Mouse (Mus musculus) embryo, embryonic 11 days (tissue): ENCODE results near the gene Dnm3.
"Not testable (repeated sequence)": the region's sequence is repeated elsewhere in the genome, so short reads cannot be mapped to it uniquely, and the experiment has no call there.

Source experiments
- DNase-seq: peaks from one replicate; pipeline ENCODE4 v3.0.0-alpha.2; 2015

Dnm3 gene

DNA sequence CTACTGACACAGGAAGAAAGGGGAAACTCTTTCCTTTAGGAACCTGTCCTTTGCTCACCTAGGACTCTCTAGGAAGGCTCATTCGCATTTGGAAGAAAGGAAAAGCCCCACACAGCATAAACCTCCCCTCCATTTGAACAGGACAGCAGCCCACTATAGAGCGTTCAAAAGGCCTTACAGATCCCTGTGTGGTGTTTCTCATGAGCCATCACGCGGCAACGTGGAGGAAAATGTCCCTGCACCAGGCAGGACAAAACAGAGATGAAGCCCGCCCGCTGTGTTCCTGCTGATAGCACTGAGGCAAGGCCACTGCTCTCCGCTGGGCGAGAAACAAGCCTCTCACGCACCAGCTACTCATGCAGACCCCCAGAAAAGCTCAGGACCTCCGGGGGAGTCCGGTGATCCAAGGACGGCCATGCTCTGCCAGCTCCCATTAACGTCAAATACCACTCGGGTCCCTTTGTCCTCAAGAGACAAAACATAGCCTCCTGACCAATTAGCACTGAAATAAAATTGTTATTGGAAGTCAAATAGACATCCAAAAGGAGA, 51.8 kb downstream of the Dnm3 start:
- no peak for DNase-seq

- DNase-seq, result no peak
Observed at GRCm38 (mm10) chr1:162422826-162423225, 55.0 kb downstream of the Dnm3 start.

DNA sequence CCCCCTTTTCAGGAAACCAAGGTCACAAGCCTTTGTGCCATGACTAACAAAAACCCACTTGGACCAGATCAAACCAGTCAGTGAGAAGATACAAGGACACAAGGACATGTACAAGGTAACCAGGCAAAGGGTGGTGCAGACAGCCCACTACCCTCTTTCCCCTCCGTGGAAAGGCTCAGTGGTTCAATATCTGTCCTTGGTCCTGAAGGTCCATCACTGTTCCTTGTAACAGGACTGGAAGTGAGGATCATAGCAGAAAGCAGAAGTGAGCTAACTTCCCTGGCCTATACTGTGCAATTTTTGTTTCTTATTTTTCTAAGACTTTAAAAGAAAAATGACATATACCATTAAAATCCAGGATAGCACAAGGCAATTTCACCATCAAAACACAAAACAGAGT, 64.0 kb downstream of the Dnm3 start:
- DNase-seq, result peak; percentile 22

DNA sequence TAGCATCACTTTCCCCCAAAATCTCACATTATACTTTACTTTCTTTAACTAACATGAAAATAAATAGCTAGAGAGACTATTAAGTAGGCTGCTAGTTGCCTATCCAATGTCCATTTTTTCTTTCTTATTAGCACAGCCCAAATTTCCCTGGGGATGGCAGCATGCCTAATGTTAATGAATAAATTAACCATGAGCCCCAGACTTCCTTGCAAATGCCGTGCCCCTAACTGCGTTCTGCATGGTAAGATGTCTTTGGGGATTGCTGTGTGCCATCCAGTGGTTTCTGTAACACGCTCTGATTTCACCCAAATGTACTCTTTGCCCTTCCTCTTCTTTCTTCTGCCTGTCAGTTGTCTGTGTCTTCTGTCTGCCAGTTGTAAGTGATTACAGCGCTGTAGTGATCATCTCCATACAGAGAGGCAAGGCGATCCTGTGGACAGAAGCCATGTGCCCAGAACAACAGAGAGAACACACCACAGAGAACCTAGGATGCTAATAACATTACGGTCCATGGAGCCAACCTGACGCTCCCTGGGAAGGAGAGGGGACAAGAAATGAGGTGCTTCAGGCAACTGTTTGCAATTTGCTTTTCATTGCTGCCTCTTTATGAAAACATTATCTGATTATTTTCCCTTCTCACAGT, 64.9 kb downstream of the Dnm3 start:
- no peak for DNase-seq

DNA sequence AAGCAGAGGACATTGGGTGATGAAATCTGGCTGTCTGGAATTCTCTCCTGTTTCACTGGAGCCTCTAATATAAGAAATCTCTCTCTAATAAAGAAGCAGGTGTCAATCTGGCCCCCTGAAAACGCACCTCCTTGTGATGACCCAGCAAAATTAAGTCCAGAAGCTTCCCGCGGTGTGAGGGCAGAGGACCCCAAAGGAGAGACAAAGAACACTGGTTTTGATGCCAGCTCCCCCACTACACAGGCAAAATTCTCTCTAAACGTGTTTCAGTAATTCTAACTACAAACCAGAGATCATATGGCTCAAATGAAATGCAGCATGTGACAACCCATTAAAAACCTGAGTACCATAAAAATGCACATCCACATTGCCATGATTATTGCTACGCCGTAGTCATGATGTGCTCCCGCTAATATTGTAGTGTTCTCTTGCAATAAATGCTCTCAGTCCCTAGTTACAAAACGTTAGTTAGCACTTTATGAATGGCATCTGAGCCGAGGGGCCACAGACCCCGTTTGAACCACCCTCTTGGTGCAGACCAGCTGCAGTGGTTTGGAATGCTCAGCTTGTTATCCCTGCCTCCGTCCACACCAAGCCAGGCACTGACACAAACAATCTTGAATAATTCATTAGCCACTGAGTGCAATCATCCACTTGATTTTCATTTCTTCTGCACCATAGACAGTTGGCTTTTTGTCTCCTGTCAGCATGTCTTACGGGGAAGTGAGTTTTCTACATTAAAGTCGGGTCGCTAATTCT, 67.4 kb downstream of the Dnm3 start:
- DNase-seq, result no peak

GRCm38 (mm10) chr1:162394549-162394948, 83.3 kb downstream of the Dnm3 start:
- no peak for DNase-seq

GRCm38 (mm10) chr1:162388442-162389165, 89.2 kb downstream of the Dnm3 start:
- DNase-seq, result no peak

DNA sequence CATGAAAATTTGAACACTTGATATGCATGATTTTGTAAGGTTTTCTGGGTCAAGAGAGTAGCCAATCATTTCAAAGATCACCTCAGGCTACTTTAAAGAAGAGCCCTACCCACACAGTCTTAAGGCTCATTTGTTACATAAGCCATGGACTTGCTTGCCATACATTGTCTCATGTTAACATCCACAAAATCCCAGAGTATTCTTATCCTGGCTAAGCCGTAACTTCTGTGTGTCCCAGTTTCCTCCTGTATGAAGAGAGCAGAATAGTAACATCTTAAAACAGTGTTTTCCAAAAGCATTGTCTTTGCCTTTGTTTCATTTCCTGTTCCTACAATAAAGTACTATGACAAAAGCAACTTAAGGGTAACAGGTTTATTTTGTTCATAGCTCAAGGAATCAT, 104.8 kb downstream of the Dnm3 start:
- DNase-seq, result not testable (repeated sequence)

DNA sequence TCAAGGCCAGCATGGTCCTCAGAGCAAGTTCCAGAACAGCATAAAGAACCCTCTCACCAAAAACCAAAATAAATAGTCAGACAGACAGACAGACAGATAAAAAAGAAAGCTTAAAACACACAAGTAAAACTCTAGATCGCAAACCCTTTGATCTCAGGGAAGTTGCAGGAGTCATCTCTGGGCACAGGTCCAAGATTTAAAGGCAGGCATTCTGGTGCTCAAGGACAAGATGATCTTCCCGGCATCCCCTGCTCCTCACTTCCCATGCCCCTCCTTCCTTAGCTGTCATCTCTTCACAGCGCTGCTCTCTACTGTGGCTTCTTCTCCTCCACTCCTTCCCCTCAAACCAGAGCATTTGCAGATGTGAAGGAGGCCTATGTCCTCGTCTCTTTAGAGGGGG, 108.1 kb downstream of the Dnm3 start:
- no peak for DNase-seq

DNA sequence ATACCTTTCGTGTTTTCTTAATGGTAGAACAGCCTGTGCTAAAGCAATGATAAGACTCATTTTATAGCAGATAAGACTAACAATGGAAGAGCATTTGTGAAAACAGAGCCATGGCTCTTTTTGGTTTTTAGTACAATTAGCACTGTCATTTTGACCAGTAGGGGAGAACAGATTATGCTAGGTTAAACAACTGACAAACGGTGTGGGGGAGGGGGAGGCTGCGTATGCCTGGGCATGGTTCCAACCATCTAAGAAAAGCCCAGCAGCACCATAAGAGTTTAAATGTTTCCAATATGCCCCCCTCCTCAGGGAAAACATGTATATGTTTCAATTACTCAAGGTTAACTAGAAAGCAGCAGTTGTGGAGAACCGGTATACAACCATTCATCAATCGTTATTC, 115.9 kb downstream of the Dnm3 start:
- DNase-seq, result no peak

GRCm38 (mm10) chr1:162359270-162359669, 118.6 kb downstream of the Dnm3 start:
- peak; percentile 73 for DNase-seq

DNA sequence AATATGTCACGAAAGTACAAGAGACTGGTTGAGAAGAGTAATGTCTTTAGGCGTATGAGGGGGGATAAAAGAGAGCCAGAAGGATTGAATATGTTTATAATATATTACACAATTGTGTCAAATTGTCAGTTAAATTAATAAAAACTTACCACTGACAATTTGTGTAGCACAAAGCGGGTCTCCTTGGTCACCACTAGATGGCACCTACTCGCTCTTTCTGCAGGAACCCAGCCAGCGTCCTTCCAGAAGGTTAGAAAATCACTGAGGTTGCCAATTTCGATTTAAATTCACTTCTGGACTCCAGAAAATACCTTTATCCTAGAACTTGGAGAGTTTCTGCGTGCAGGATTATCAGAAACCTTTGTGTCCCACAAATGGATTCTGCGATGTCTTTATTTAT, 119.8 kb downstream of the Dnm3 start:
- peak; percentile 74 for DNase-seq

GRCm38 (mm10) chr1:162356481-162356880, 121.4 kb downstream of the Dnm3 start:
- no peak for DNase-seq

- DNase-seq, result no peak
Observed at GRCm38 (mm10) chr1:162354780-162355179, 123.1 kb downstream of the Dnm3 start.

GRCm38 (mm10) chr1:162353831-162354230, 124.0 kb downstream of the Dnm3 start:
- no peak for DNase-seq

DNA sequence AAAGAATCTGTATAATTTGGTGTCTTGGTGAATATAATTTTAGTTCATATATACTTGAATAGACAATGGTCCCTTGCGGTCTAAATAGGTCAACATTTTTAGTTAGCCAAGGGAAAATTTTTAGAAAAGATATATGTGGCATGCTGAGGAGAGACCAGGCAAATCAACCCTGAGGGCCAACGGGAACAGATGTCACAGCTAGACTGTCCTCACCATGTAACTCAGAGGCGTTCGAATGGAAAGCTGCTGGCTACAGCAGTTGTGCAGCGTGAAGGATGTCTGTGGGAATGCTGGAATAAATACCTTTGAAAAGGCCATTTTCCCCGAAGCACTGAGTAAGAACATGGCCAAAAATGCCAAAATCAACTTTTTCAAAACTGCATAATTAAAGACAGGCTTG, 128.5 kb downstream of the Dnm3 start:
- no peak for DNase-seq

DNA sequence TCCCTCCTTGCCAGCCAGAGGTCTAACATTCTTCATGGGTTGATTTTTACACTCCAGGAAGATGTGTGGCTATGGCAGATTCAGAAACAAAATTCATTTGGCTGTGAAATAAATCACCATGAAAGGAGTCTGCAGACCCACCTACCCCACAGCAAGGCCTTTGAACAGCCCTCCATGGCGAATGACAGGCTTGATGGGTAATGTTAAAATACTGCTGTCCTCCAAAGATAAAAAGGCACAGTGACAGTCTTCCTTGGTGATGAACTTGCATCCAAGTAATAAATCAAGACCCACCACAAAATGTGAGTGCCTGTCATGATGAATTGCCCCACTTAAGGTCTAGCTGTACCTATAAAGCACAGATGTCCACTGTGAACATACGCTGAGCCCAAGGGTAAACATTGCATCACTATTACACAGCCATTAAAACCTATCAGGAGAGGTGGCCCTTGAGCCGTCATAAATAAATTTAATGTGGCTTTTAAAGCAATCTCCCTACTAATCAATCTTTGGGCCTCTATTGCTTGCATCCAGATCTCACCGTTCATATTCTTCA, 131.3 kb downstream of the Dnm3 start:
- DNase-seq, result peak; percentile 30

DNA sequence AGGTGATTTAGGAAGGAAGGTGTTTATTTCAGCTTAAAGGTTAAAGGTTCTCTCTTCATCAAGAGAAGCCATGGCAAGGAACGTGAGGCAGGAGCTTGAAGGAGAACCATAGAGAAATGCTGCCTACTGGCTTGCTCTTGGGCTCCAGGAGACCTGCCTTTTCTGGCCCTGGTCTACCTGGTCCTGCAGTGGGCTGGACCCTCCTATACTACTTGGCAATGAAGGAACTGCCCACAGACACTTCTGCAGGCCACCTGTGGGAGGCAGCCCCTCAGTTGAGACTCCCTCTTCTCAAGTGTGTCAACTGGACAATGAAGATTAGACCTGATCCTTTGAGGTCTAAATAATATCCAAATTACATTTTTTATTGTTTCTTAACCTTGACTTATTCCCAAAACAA, 140.7 kb downstream of the Dnm3 start:
- no peak for DNase-seq

- peak; percentile 84 for DNase-seq
Observed at GRCm38 (mm10) chr1:162336640-162337039, 141.2 kb downstream of the Dnm3 start.

DNA sequence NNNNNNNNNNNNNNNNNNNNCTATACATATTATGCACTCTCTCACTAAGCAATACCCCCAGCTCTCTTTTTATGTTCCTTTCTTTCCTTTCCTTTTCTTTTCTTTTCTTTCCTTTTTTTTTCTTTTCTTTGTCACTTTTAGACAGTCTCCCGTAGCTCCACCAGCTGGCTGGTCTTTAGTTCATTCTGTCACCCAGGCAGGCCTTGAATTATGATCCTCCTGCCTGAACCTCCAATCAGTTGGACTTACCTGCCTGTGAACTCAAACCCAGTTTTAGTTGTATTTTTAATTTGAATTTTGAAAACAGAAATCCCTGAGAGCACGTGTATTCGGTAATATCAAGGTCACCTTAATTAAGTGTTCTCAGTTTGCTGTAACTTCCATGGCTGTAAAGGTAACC, 141.6 kb downstream of the Dnm3 start:
- DNase-seq, result no peak

GRCm38 (mm10) chr1:162328673-162329072, 149.2 kb downstream of the Dnm3 start:
- no peak for DNase-seq

DNA sequence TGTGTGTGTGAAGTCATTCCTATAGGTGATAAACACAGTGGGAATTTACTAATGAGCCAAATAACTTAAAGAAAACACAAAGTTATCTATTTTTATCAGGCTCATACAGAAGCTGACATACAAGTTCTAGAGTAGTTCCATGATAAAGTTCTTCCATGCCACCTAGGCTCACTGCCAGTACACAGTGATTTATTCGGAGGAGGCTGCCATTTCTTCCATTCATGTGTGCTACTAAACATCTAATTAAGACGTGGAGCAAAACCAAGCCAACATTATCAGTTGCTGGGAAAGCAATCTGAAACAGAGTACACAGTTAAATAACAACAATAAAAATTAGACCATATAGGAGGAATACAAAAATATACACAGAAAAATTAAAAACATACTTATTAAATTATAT, 150.2 kb downstream of the Dnm3 start:
- DNase-seq, result no peak

DNA sequence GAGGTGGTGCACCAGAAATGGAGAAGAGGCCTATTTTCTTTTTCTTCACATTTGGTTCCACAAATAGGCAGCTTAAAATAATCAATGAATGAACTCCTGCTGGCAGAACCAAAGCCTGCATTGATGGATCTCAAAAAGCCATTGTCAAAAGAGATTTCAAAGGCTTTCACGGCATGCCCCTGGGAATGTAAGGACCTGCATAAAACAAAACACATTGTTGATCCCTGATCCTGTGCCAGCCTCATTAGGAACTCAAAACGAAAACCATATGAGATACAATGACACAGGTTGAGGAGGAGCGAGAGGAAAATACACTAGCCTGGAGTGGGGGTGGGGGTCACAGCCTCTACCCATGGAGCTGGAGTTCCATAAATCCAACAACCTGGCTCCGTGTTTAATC, 153.4 kb downstream of the Dnm3 start:
- peak; percentile 60 for DNase-seq
